Mouse (Mus musculus) ES-Bruce4 (cell line): Measurements from ENCODE around the gene Olfr1120.

Experiments
- CTCF ChIP-seq: IDR thresholded peaks from one replicate; pipeline ENCODE4 v1.8.1; 2011; ENCODE audit warnings: low read depth, low read length
- EP300 ChIP-seq: IDR thresholded peaks from 2 replicates; pipeline ENCODE4 v1.6.1; 2011; ENCODE audit warnings: low read depth, low read length; ENCODE audit not compliant: insufficient read depth

- no peak for TF ChIP-seq EP300
- no peak for TF ChIP-seq CTCF
These were observed 15.0 kb downstream of the Olfr1120 start, which contains the start of gene Olfr1121 for GRCm38 (mm10) chr2:87369595-87369994.
